Mouse (Mus musculus) stomach, embryonic 16.5 days (tissue): ENCODE measurements around the gene Tmem88. TPM values are rescaled to one million over a fixed set of nuclear protein-coding genes. Genes with fewer than 3 reads are reported as not detected.
A peak's percentile ranks its signal among the peaks of the same experiment; 100 is the strongest.
"Not testable (repeated sequence)": the region's sequence is repeated elsewhere in the genome, so short reads cannot be mapped to it uniquely, and the experiment has no call there.

ENCODE experiments used
- ATAC-seq: fragments of 200-750 bp; cut with Nextera tagmentation; 2 replicates; pipeline ENCODE4 v1.8.0; 2017; ENCODE audit warnings: moderate number of reproducible peaks, moderate TSS enrichment; ENCODE audit not compliant: insufficient read depth, low FRiP score
- H3K27ac ChIP-seq: fragments of 300-500 bp; sonication (generic); 2 replicates; pipeline ENCODE4 v1.5.1; 2014; ENCODE audit warnings: low read length
- H3K27me3 ChIP-seq: fragments of 300-500 bp; sonication (generic); 2 replicates; pipeline ENCODE4 v1.6.1; 2014; ENCODE audit warnings: low read length, control low read depth, mixed read lengths; ENCODE audit not compliant: control insufficient read depth, insufficient read depth
- H3K36me3 ChIP-seq: fragments of 300-500 bp; sonication (generic); 2 replicates; pipeline ENCODE4 v1.6.1; 2014; ENCODE audit warnings: low read length; ENCODE audit not compliant: control insufficient read depth, insufficient read depth
- H3K4me1 ChIP-seq: fragments of 300-500 bp; sonication (generic); 2 replicates; pipeline ENCODE4 v1.6.1; 2014; ENCODE audit warnings: low read length, control low read depth, mixed read lengths; ENCODE audit not compliant: control insufficient read depth, insufficient read depth
- H3K4me2 ChIP-seq: fragments of 300-500 bp; sonication (generic); 2 replicates; pipeline ENCODE4 v1.6.1; 2014; ENCODE audit warnings: low read depth, low read length, mixed read lengths
- H3K4me3 ChIP-seq: fragments of 300-500 bp; sonication (generic); replicated peaks from 2 replicates; pipeline ENCODE4 v1.5.1; 2014; ENCODE audit warnings: mild to moderate bottlenecking, low read length
- H3K9ac ChIP-seq: fragments of 300-500 bp; sonication (generic); 2 replicates; pipeline ENCODE4 v1.6.1; 2014; ENCODE audit warnings: low read length
- H3K9me3 ChIP-seq: fragments of 300-500 bp; sonication (generic); replicated peaks from 2 replicates; pipeline ENCODE4 v1.6.1; 2016; ENCODE audit warnings: low read length, control low read depth; ENCODE audit not compliant: control insufficient read depth
- WGBS: fragments of 180-500 bp; shearing (Covaris S2); extraction: QIAGEN DNeasy Blood & Tissue Kit; methylation state at CpG from one replicate; pipeline ENCODE4 v1.1.7; 2014; 5-methylcytosine and 5-hydroxymethylcytosine counted together
- polyA plus RNA-seq: library from polyadenylated mRNA; unstranded; fragments of >200 nt; fragmentation: Nextera tagmentation; extraction: Ambion mirVana; gene quantifications from 2 replicates; pipeline ENCODE4 v1.2.1, GENCODE M21; 2015

Gene Tmem88
- polyA plus RNA-seq, 1 experiment from 2014 or later, result 28.7 TPM

- Histone ChIP-seq H3K4me2 (no peak overlapping the region), H3K4me3 (no peak overlapping the region), H3K4me1 (peaks cover 28% of the 10 kb centered on the region), H3K9ac (no peak overlapping the region), H3K27ac (no peak overlapping the region), H3K9me3 (no peaks in the 10 kb centered on the region), H3K36me3 (peaks cover 37% of the 10 kb centered on the region), H3K27me3 (no peaks in the 10 kb centered on the region)
- ATAC-seq, result peak; percentile 68
- 17% methylated on average over 22 of the region's 22 CpGs for WGBS
Measured at GRCm38 (mm10) chr11:69401210-69401637, 3.2 kb upstream of the Tmem88 start.

GRCm38 (mm10) chr11:69400083-69400850, 2.2 kb upstream of the Tmem88 start:
- no peak for ATAC-seq
- Histone ChIP-seq H3K4me2 (no peak overlapping the region), H3K27me3 (no peaks in the 10 kb centered on the region), H3K36me3 (peaks cover 27% of the 10 kb centered on the region), H3K4me3 (no peak overlapping the region), H3K9ac (peak overlapping the region; percentile 36; the same call in 1 of the 2 replicates), H3K4me1 (peaks cover 28% of the 10 kb centered on the region), H3K27ac (no peak overlapping the region), H3K9me3 (no peaks in the 10 kb centered on the region)
- WGBS, result 76% methylated on average over 25 of the region's 25 CpGs

GRCm38 (mm10) chr11:69399201-69400082, 1.4 kb upstream of the Tmem88 start:
- Histone ChIP-seq H3K9me3 (no peaks in the 10 kb centered on the region), H3K4me1 (peaks cover 28% of the 10 kb centered on the region), H3K27me3 (no peaks in the 10 kb centered on the region), H3K4me3 (no peak overlapping the region), H3K9ac (peak overlapping the region; percentile 36; the same call in 1 of the 2 replicates), H3K27ac (no peak overlapping the region), H3K4me2 (no peak overlapping the region), H3K36me3 (peaks cover 21% of the 10 kb centered on the region)
- 35% methylated on average over 66 of the region's 66 CpGs for WGBS
- no peak for ATAC-seq

GRCm38 (mm10) chr11:69398486-69399200, 609 bp upstream of the Tmem88 start:
- Histone ChIP-seq H3K4me2 (peak overlapping the region; percentile 31; the same call in 1 of the 2 replicates), H3K36me3 (peaks cover 19% of the 10 kb centered on the region), H3K9ac (peak overlapping the region; percentile 67), H3K4me3 (no peak overlapping the region), H3K27ac (no peak overlapping the region), H3K27me3 (no peaks in the 10 kb centered on the region), H3K9me3 (no peaks in the 10 kb centered on the region), H3K4me1 (peaks cover 31% of the 10 kb centered on the region)
- WGBS, result 47% methylated on average over 21 of the region's 21 CpGs
- no peak for ATAC-seq

- H3K9me3 ChIP-seq, result no peaks in the 10 kb centered on the region
- peak overlapping the region; percentile 67 for H3K9ac ChIP-seq
- WGBS, result 28% methylated on average over 24 of the region's 24 CpGs
- no peaks in the 10 kb centered on the region for H3K27me3 ChIP-seq
- H3K4me3 ChIP-seq, result peak overlapping the region; percentile 32
- ATAC-seq, result no peak
- peak overlapping the region; percentile 31 for H3K4me2 ChIP-seq
- peak overlapping the region; percentile 68 for H3K27ac ChIP-seq
- H3K36me3 ChIP-seq, result peaks cover 19% of the 10 kb centered on the region
- peaks cover 31% of the 10 kb centered on the region for H3K4me1 ChIP-seq
Measured at GRCm38 (mm10) chr11:69397581-69398057, 415 bp downstream of the Tmem88 start.

GRCm38 (mm10) chr11:69396772-69397171, 1.3 kb downstream of the Tmem88 start:
- peaks cover 18% of the 10 kb centered on the region for H3K36me3 ChIP-seq
- 33% methylated on average over 11 of the region's 11 CpGs for WGBS
- H3K4me2 ChIP-seq, result peak overlapping the region; percentile 73
- no peaks in the 10 kb centered on the region for H3K27me3 ChIP-seq
- no peaks in the 10 kb centered on the region for H3K9me3 ChIP-seq
- H3K4me1 ChIP-seq, result peaks cover 31% of the 10 kb centered on the region
- H3K4me3 ChIP-seq, result peak overlapping the region; percentile 73
- peak overlapping the region; percentile 97; the same call in 1 of the 2 replicates for H3K27ac ChIP-seq
- ATAC-seq, result no peak
- peak overlapping the region; percentile 97 for H3K9ac ChIP-seq

- peak; percentile 89 for ATAC-seq
- H3K9ac ChIP-seq, result peak overlapping the region; percentile 97
Measured at GRCm38 (mm10) chr11:69395634-69396373, 2.2 kb downstream of the Tmem88 start.

GRCm38 (mm10) chr11:69395235-69395633, 2.8 kb downstream of the Tmem88 start, which contains the start of the genes Naa38 and Cyb5d1:
Naa38 (plus strand) TSS chr11:69395487.
Cyb5d1 (minus strand) TSS chr11:69395631.
- not testable (repeated sequence) for H3K36me3 ChIP-seq, H3K9me3 ChIP-seq, H3K27me3 ChIP-seq
- Histone ChIP-seq H3K4me3 (peak within 1 kb of the TSS; percentile 73), H3K4me2 (peak within 1 kb of the TSS; percentile 77), H3K4me1 (peaks cover 25% of the 10 kb centered on the region), H3K27ac (peak within 1 kb of the TSS; percentile 97), H3K9ac (peak within 1 kb of the TSS; percentile 97)
- peak; percentile 80 for ATAC-seq
- under 1% methylated on average over 21 of the region's 24 CpGs for WGBS

More at GRCm38 (mm10) chr11:69395634-69396373, 2.2 kb downstream of the Tmem88 start:
- H3K9me3 ChIP-seq, result no peaks in the 10 kb centered on the region
- H3K4me3 ChIP-seq, result peak overlapping the region; percentile 73
- no peaks in the 10 kb centered on the region for H3K27me3 ChIP-seq
- peaks cover 10% of the 10 kb centered on the region; the same call in 1 of the 2 replicates for H3K36me3 ChIP-seq
- peak overlapping the region; percentile 97 for H3K27ac ChIP-seq
- H3K4me2 ChIP-seq, result peak overlapping the region; percentile 73
- H3K4me1 ChIP-seq, result peaks cover 25% of the 10 kb centered on the region
- under 1% methylated on average over 48 of the region's 48 CpGs for WGBS
